ENCODE assay signal across 20 mouse cellular contexts in the genomic region with DNA sequence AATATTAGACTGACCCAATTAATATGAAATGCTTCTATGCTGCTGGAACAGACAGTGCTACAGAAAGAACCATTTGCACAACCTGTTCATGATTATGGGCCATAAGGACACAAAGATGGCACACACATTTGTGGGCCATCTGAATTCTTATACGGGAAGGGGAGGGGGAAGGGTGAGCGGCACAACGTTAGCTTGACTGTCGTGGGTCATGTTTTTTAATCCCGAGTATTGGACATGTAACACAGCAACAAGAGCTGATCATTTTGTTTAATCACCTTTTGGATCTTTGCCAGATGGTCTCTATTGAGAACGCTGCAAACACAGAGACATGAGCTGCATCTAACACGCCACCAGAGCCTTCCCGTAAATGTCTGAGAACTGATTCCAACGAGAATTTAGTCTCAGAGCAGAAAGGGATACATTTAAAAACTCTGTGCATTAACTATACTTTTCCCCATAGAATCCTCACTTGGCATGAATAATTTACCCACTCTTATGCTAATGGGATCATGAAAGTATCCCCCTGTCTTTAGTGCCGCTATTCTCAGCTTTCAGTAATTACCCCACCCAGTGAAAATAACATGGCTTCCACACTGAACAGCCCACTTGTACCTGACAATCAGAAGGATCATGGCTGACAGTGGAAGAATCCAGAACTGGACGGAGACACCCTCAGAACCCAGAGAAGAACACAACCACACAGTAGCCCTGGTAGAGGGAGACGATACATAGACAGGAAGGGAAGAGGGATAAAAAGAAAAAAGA. TPM values are rescaled to one million over a fixed set of nuclear protein-coding genes. Genes with fewer than 3 reads are reported as not detected.
DNase-seq lines count a peak whose midpoint lies in the region; ATAC-seq and TF ChIP-seq lines count a peak whose summit lies in the region.
"Had no signal": no experiment of that assay in that cellular context is flagged by ENCODE, and none has a peak within 500 bp of the region (broad histone marks: within the 10 kb centered on the region; RNA-seq: fewer than 3 reads in every experiment).

No protein-coding gene starts in this region.

- no peak overlapping the region for H3K9ac ChIP-seq in intestine, embryonic 14.5 days (ENCODE audit: low read length)
- no peak overlapping the region for H3K9ac ChIP-seq in intestine, embryonic 15.5 days
- peak overlapping the region; percentile 45; the same call in 1 of the 2 replicates for H3K9ac ChIP-seq in forebrain, embryonic 14.5 days (ENCODE audit: low read length)
- no peak overlapping the region for H3K9ac ChIP-seq in hindbrain, postnatal 0 days (replicated peaks; ENCODE audit: low read length)
- H3K9ac ChIP-seq in neural tube, embryonic 12.5 days, result no peak overlapping the region
- H3K9ac ChIP-seq: embryonic facial prominence, embryonic 15.5 days; limb, embryonic 12.5 days; liver, embryonic 15.5 days had no signal

- no peak overlapping the region for H3K27ac ChIP-seq in intestine, embryonic 14.5 days (ENCODE audit: low read depth)
- no peak overlapping the region for H3K27ac ChIP-seq in intestine, embryonic 15.5 days
- peak overlapping the region; percentile 79 for H3K27ac ChIP-seq in forebrain, embryonic 14.5 days (ENCODE audit: low read depth, low read length)
- no peak overlapping the region for H3K27ac ChIP-seq in hindbrain, postnatal 0 days
- no peak overlapping the region for H3K27ac ChIP-seq in neural tube, embryonic 12.5 days
- H3K27ac ChIP-seq: embryonic facial prominence, embryonic 15.5 days; limb, embryonic 12.5 days; liver, embryonic 15.5 days had no signal

- 81% methylated on average over 12 of the region's 12 CpGs for WGBS in intestine, embryonic 14.5 days
- 78% methylated on average over 12 of the region's 12 CpGs for WGBS in intestine, embryonic 15.5 days
- WGBS in forebrain, embryonic 14.5 days, result 8% methylated on average over 12 of the region's 12 CpGs
- WGBS in hindbrain, postnatal 0 days, result 35% methylated on average over 12 of the region's 12 CpGs
- WGBS in neural tube, embryonic 12.5 days, result 34% methylated on average over 12 of the region's 12 CpGs

- no peak for ATAC-seq in intestine, embryonic 14.5 days (replicated peaks; ENCODE audit: low FRiP score, low TSS enrichment, low read depth)
- ATAC-seq in intestine, embryonic 15.5 days, result no peak
- peak; percentile 76 for ATAC-seq in forebrain, embryonic 14.5 days
- no peak for ATAC-seq in hindbrain, postnatal 0 days
- peak; percentile 27 for ATAC-seq in neural tube, embryonic 12.5 days (ENCODE audit: low FRiP score, low read depth)
- ATAC-seq: activated CD4-positive, CD25-positive, alpha-beta regulatory T cell, adult 4 months; intestine, postnatal 0 days had no signal

- H3K4me3 ChIP-seq in intestine, embryonic 14.5 days (ENCODE audit: low read depth, low read length), result no peak overlapping the region
- H3K4me3 ChIP-seq in intestine, embryonic 15.5 days (replicated peaks), result no peak overlapping the region
- no peak overlapping the region for H3K4me3 ChIP-seq in forebrain, embryonic 14.5 days (ENCODE audit: low read depth, low read length)
- peak overlapping the region; percentile 3; the same call in 1 of the 2 replicates for H3K4me3 ChIP-seq in hindbrain, postnatal 0 days (ENCODE audit: low read length)
- H3K4me3 ChIP-seq in neural tube, embryonic 12.5 days, result no peak overlapping the region
- H3K4me3 ChIP-seq: embryonic facial prominence, embryonic 15.5 days; limb, embryonic 12.5 days; liver, embryonic 15.5 days; megakaryocyte, embryonic 14.5 days had no signal

- peaks cover 12% of the 10 kb centered on the region for H3K4me1 ChIP-seq in intestine, embryonic 14.5 days (replicated peaks; ENCODE audit: control insufficient read depth, insufficient read depth, low read length)
- peaks cover 14% of the 10 kb centered on the region for H3K4me1 ChIP-seq in intestine, embryonic 15.5 days (replicated peaks)
- peaks cover 49% of the 10 kb centered on the region for H3K4me1 ChIP-seq in forebrain, embryonic 14.5 days (ENCODE audit: control insufficient read depth, insufficient read depth, low read length)
- H3K4me1 ChIP-seq in hindbrain, postnatal 0 days (ENCODE audit: insufficient read depth, low read length), result peaks cover 3% of the 10 kb centered on the region; the same call in 1 of the 2 replicates
- H3K4me1 ChIP-seq in neural tube, embryonic 12.5 days, result peaks cover 37% of the 10 kb centered on the region
- H3K4me1 ChIP-seq: liver, embryonic 15.5 days; megakaryocyte, embryonic 14.5 days had no signal

- no peaks in the 10 kb centered on the region for H3K9me3 ChIP-seq in intestine, embryonic 14.5 days (ENCODE audit: control insufficient read depth, low read length)
- H3K9me3 ChIP-seq in intestine, embryonic 15.5 days, result no peaks in the 10 kb centered on the region
- no peaks in the 10 kb centered on the region for H3K9me3 ChIP-seq in forebrain, embryonic 14.5 days (replicated peaks; ENCODE audit: control insufficient read depth, low read length)
- H3K9me3 ChIP-seq in hindbrain, postnatal 0 days (ENCODE audit: low read length), result no peaks in the 10 kb centered on the region
- H3K9me3 ChIP-seq in neural tube, embryonic 12.5 days, result no peaks in the 10 kb centered on the region
- H3K9me3 ChIP-seq: embryonic facial prominence, embryonic 15.5 days; limb, embryonic 12.5 days; liver, embryonic 15.5 days had no signal

- no peaks in the 10 kb centered on the region for H3K27me3 ChIP-seq in intestine, embryonic 14.5 days (replicated peaks; ENCODE audit: control insufficient read depth, insufficient read depth, low read length)
- H3K27me3 ChIP-seq in intestine, embryonic 15.5 days (replicated peaks), result no peaks in the 10 kb centered on the region
- H3K27me3 ChIP-seq in forebrain, embryonic 14.5 days (replicated peaks; ENCODE audit: control insufficient read depth, insufficient read depth, low read length), result no peaks in the 10 kb centered on the region
- no peaks in the 10 kb centered on the region for H3K27me3 ChIP-seq in hindbrain, postnatal 0 days (ENCODE audit: insufficient read depth, low read length)
- H3K27me3 ChIP-seq in neural tube, embryonic 12.5 days (replicated peaks), result no peaks in the 10 kb centered on the region
- H3K27me3 ChIP-seq: embryonic facial prominence, embryonic 15.5 days; liver, embryonic 15.5 days; megakaryocyte, embryonic 14.5 days had no signal

- peaks cover 54% of the 10 kb centered on the region for H3K36me3 ChIP-seq in intestine, embryonic 14.5 days (ENCODE audit: control insufficient read depth, insufficient read depth, low read length)
- no peaks in the 10 kb centered on the region for H3K36me3 ChIP-seq in intestine, embryonic 15.5 days
- H3K36me3 ChIP-seq in forebrain, embryonic 14.5 days (ENCODE audit: control insufficient read depth, insufficient read depth, low read length), result peaks cover 40% of the 10 kb centered on the region
- H3K36me3 ChIP-seq in hindbrain, postnatal 0 days (ENCODE audit: insufficient read depth, low read length), result no peaks in the 10 kb centered on the region
- peaks cover 35% of the 10 kb centered on the region for H3K36me3 ChIP-seq in neural tube, embryonic 12.5 days
- H3K36me3 ChIP-seq: limb, embryonic 12.5 days; liver, embryonic 15.5 days had no signal

- no peak for TF ChIP-seq CTCF in hindbrain, postnatal 0 days (IDR thresholded peaks at IDR 0.05; ENCODE audit: low read depth)

- peak; percentile 40 for DNase-seq in intestine, embryonic 14.5 days (ENCODE audit: low spot score)
- DNase-seq in forebrain, embryonic 14.5 days (ENCODE audit: low spot score), result peak; percentile 78
- DNase-seq in hindbrain, postnatal 0 days (ENCODE audit: low spot score), result no peak
- DNase-seq in frontal cortex, postnatal 14 days (ENCODE audit: low spot score in 2 of 2), result no peak
- DNase-seq in adrenal gland, postnatal 4 days (ENCODE audit: low spot score in 2 of 2), result no peak
- no peak for DNase-seq in kidney, postnatal 36 days
- DNase-seq: gastrocnemius, postnatal 25 days; heart, postnatal 10 days; kidney, postnatal 14 days; lung, postnatal 10 days had no signal

- no peak overlapping the region for H3K4me2 ChIP-seq in intestine, embryonic 14.5 days (ENCODE audit: low read length)
- H3K4me2 ChIP-seq in intestine, embryonic 15.5 days (replicated peaks), result no peak overlapping the region
- H3K4me2 ChIP-seq in forebrain, embryonic 14.5 days (ENCODE audit: low read length), result peak overlapping the region; percentile 27
- peak overlapping the region; percentile 17; the same call in 1 of the 2 replicates for H3K4me2 ChIP-seq in hindbrain, postnatal 0 days (ENCODE audit: low read depth, low read length)
- H3K4me2 ChIP-seq in neural tube, embryonic 12.5 days (replicated peaks), result peak overlapping the region; percentile 33
- H3K4me2 ChIP-seq: embryonic facial prominence, embryonic 15.5 days; limb, embryonic 12.5 days; liver, embryonic 15.5 days had no signal

RNA-seq across cellular contexts. Expression of gene Meis2, which starts 22.5 kb away (rescaled TPM):
- 67.3 and 73.2 TPM in 2 replicates for polyA plus RNA-seq in intestine, embryonic 14.5 days (2014; fragmentation: Nextera tagmentation; extraction: Ambion mirVana)
- polyA plus RNA-seq in intestine, embryonic 15.5 days (2015; fragmentation: Nextera tagmentation; extraction: Ambion mirVana), result 39.9 and 41.5 TPM in 2 replicates
- polyA plus RNA-seq in forebrain, embryonic 14.5 days (2014; fragmentation: Nextera tagmentation; extraction: Ambion mirVana), result 99.1 and 114 TPM in 2 replicates
- 132 and 133 TPM in 2 replicates for total RNA-seq in hindbrain, postnatal 0 days (2014; rRNA removed)
- polyA plus RNA-seq in hindbrain, postnatal 0 days (2015; fragmentation: Nextera tagmentation; extraction: Ambion mirVana), result 94.4 and 105 TPM in 2 replicates
- polyA plus RNA-seq in neural tube, embryonic 12.5 days (2016; fragmentation: Nextera tagmentation; extraction: Ambion mirVana), result 108 and 120 TPM in 2 replicates
- total RNA-seq in adrenal gland, postnatal 4 days (2021), result 100 to 1,000 TPM; 159 to 160 TPM
- total RNA-seq: common myeloid progenitor, adult 5-6 weeks; neutrophil, adult 5-6 weeks had no signal

Comparison
In these comparisons a context has a peak if more than half of its experiments do, and no peak if none do; other contexts are left out.
1. ATAC-seq: peak in forebrain, embryonic 14.5 days (single experiment) and neural tube, embryonic 12.5 days (single experiment); none in intestine, embryonic 14.5 days (single experiment), intestine, embryonic 15.5 days (single experiment) and hindbrain, postnatal 0 days (single experiment).
2. DNase-seq: peak in intestine, embryonic 14.5 days (single experiment) and forebrain, embryonic 14.5 days (single experiment); none in hindbrain, postnatal 0 days (single experiment), frontal cortex, postnatal 14 days (0 of 2), adrenal gland, postnatal 4 days (0 of 2) and kidney, postnatal 36 days (0 of 2).
3. H3K4me2 ChIP-seq: peak in forebrain, embryonic 14.5 days (single experiment), hindbrain, postnatal 0 days (single experiment) and neural tube, embryonic 12.5 days (single experiment); none in intestine, embryonic 14.5 days (single experiment) and intestine, embryonic 15.5 days (single experiment).